ENCODE assay signal across 8 mouse cellular contexts in genomic region chr1:136017307-136017706, GRCm38 (mm10). TPM values are rescaled to one million over a fixed set of nuclear protein-coding genes. Genes with fewer than 3 reads are reported as not detected.
DNase-seq lines count a peak whose midpoint lies in the region; ATAC-seq and TF ChIP-seq lines count a peak whose summit lies in the region.

No protein-coding gene starts in this region.

- H3K27me3 ChIP-seq in testis, adult 2 months (ENCODE audit: control insufficient read depth, insufficient read depth, low read length): no peaks in the 10 kb centered on the region
- H3K27me3 ChIP-seq in forebrain, embryonic 14.5 days (replicated peaks; ENCODE audit: control insufficient read depth, insufficient read depth, low read length): no peaks in the 10 kb centered on the region
- H3K27me3 ChIP-seq in liver, embryonic 12.5 days (replicated peaks): no peaks in the 10 kb centered on the region
- no peaks in the 10 kb centered on the region for H3K27me3 ChIP-seq in stomach, postnatal 0 days (ENCODE audit: control insufficient read depth, insufficient read depth, low read length)

- DNase-seq in testis, postnatal 10 days (ENCODE audit: low spot score): no peak
- DNase-seq in forebrain, embryonic 14.5 days (ENCODE audit: low spot score): no peak
- no peak for DNase-seq in stomach, postnatal 0 days (ENCODE audit: low spot score)
- no peak for DNase-seq in urinary bladder, postnatal 4 days (ENCODE audit: low spot score in 2 of 2)
- no peak for DNase-seq in spleen, adult 12 weeks (ENCODE audit: low spot score)
- no peak for DNase-seq in frontal cortex, postnatal 10 days (ENCODE audit: low spot score in 2 of 2)

- H3K9ac ChIP-seq in forebrain, embryonic 14.5 days (ENCODE audit: low read length): no peak overlapping the region
- peak overlapping the region; percentile 94 for H3K9ac ChIP-seq in liver, embryonic 12.5 days
- H3K9ac ChIP-seq in stomach, postnatal 0 days (ENCODE audit: low read length): no peak overlapping the region

- H3K36me3 ChIP-seq in testis, adult 2 months (ENCODE audit: control insufficient read depth, insufficient read depth, low read length): no peaks in the 10 kb centered on the region
- H3K36me3 ChIP-seq in forebrain, embryonic 14.5 days (ENCODE audit: control insufficient read depth, insufficient read depth, low read length): peaks cover 19% of the 10 kb centered on the region
- H3K36me3 ChIP-seq in liver, embryonic 12.5 days: peaks cover 31% of the 10 kb centered on the region
- H3K36me3 ChIP-seq in stomach, postnatal 0 days (ENCODE audit: control insufficient read depth, insufficient read depth, low read length): peaks cover 2% of the 10 kb centered on the region; the same call in 1 of the 2 replicates

- H3K4me1 ChIP-seq in testis, adult 2 months (ENCODE audit: control insufficient read depth, insufficient read depth, low read length): peaks cover 11% of the 10 kb centered on the region
- peaks cover 13% of the 10 kb centered on the region for H3K4me1 ChIP-seq in forebrain, embryonic 14.5 days (ENCODE audit: control insufficient read depth, insufficient read depth, low read length)
- H3K4me1 ChIP-seq in liver, embryonic 12.5 days: peaks cover 67% of the 10 kb centered on the region
- H3K4me1 ChIP-seq in stomach, postnatal 0 days (replicated peaks; ENCODE audit: control insufficient read depth, insufficient read depth): no peaks in the 10 kb centered on the region

- TF ChIP-seq EP300 in stomach, postnatal 0 days (optimal IDR thresholded peaks at IDR 0.05): no peak

- H3K4me3 ChIP-seq in testis, adult 2 months (ENCODE audit: control insufficient read depth, low read depth, low read length): peak overlapping the region; percentile 45
- 0 out of 2 replicates have a peak overlapping the region, but pooled peaks have one; percentile 86 for H3K4me3 ChIP-seq in forebrain, embryonic 14.5 days (ENCODE audit: low read depth, low read length)
- H3K4me3 ChIP-seq in liver, embryonic 12.5 days: peak overlapping the region; percentile 96
- peak overlapping the region; percentile 88 for H3K4me3 ChIP-seq in stomach, postnatal 0 days (ENCODE audit: low read depth, low read length)

- TF ChIP-seq POLR2A in testis, adult 2 months (IDR thresholded peaks at IDR 0.05; ENCODE audit: control insufficient read depth, low read depth, low read length): no peak

- H3K27ac ChIP-seq in testis, adult 2 months (ENCODE audit: control insufficient read depth, insufficient read depth, low read depth, low read length): no peak overlapping the region
- 0 out of 2 replicates have a peak overlapping the region, but pooled peaks have one; percentile 6 for H3K27ac ChIP-seq in forebrain, embryonic 14.5 days (ENCODE audit: low read depth, low read length)
- H3K27ac ChIP-seq in liver, embryonic 12.5 days: peak overlapping the region; percentile 94
- no peak overlapping the region for H3K27ac ChIP-seq in stomach, postnatal 0 days (replicated peaks)

- ATAC-seq in forebrain, embryonic 14.5 days: peak; percentile 30
- no peak for ATAC-seq in liver, embryonic 12.5 days
- ATAC-seq in stomach, postnatal 0 days (ENCODE audit: low FRiP score, low TSS enrichment): 0 out of 2 replicates have a peak, but pooled peaks have one; percentile 10

- WGBS in forebrain, embryonic 14.5 days: 73% methylated on average over 2 of the region's 2 CpGs
- 80% methylated on average over 2 of the region's 2 CpGs for WGBS in liver, embryonic 12.5 days (ENCODE audit: insufficient replicate concordance)
- 86% methylated on average over 2 of the region's 2 CpGs for WGBS in stomach, postnatal 0 days

- H3K4me2 ChIP-seq in forebrain, embryonic 14.5 days (ENCODE audit: low read length): peak overlapping the region; percentile 23; the same call in 1 of the 2 replicates
- H3K4me2 ChIP-seq in liver, embryonic 12.5 days: peak overlapping the region; percentile 91
- H3K4me2 ChIP-seq in stomach, postnatal 0 days (replicated peaks; ENCODE audit: low read depth): peak overlapping the region; percentile 98; the same call in 1 of the 2 replicates

- TF ChIP-seq CTCF in testis, adult 2 months (IDR thresholded peaks at IDR 0.05; ENCODE audit: control insufficient read depth, insufficient read depth, insufficient replicate concordance, low read depth, low read length): no peak
- no peak for TF ChIP-seq CTCF in stomach, postnatal 0 days (IDR thresholded peaks at IDR 0.05; ENCODE audit: low read depth)

- no peaks in the 10 kb centered on the region for H3K9me3 ChIP-seq in forebrain, embryonic 14.5 days (replicated peaks; ENCODE audit: control insufficient read depth, low read length)
- no peaks in the 10 kb centered on the region for H3K9me3 ChIP-seq in liver, embryonic 12.5 days (replicated peaks)
- H3K9me3 ChIP-seq in stomach, postnatal 0 days (ENCODE audit: control insufficient read depth, low read length): no peaks in the 10 kb centered on the region

RNA-seq across cellular contexts. Expression of gene Tmem9, which starts 9.4 kb away (rescaled TPM):
- polyA plus RNA-seq in testis, adult 2 months (2012; rRNA removed): 22.5 and 22.6 TPM in 2 replicates
- polyA plus RNA-seq in forebrain, embryonic 14.5 days (2014; fragmentation: Nextera tagmentation; extraction: Ambion mirVana): 129 and 143 TPM in 2 replicates
- polyA plus RNA-seq in liver, embryonic 12.5 days (2016; fragmentation: Nextera tagmentation; extraction: Ambion mirVana): 95.0 and 103 TPM in 2 replicates
- 65.9 and 66.1 TPM in 2 replicates for polyA plus RNA-seq in stomach, postnatal 0 days (2015; fragmentation: Nextera tagmentation; extraction: Ambion mirVana)

RNA-seq across cellular contexts. Expression of gene Igfn1, which starts 11.2 kb away (rescaled TPM):
- polyA plus RNA-seq in testis, adult 2 months (2012; rRNA removed): 0.79 TPM in 2 replicates
- not detected in 2 replicates for polyA plus RNA-seq in forebrain, embryonic 14.5 days (2014; fragmentation: Nextera tagmentation; extraction: Ambion mirVana)
- polyA plus RNA-seq in liver, embryonic 12.5 days (2016; fragmentation: Nextera tagmentation; extraction: Ambion mirVana): not detected in 2 replicates
- polyA plus RNA-seq in stomach, postnatal 0 days (2015; fragmentation: Nextera tagmentation; extraction: Ambion mirVana): 0.02 and 0.04 TPM in 2 replicates

RNA-seq across cellular contexts. Expression of gene Ascl5, which starts 33.3 kb away (rescaled TPM):
- not detected in 2 replicates for polyA plus RNA-seq in testis, adult 2 months (2012; rRNA removed)
- not detected in 2 replicates for polyA plus RNA-seq in forebrain, embryonic 14.5 days (2014; fragmentation: Nextera tagmentation; extraction: Ambion mirVana)
- not detected in 2 replicates for polyA plus RNA-seq in liver, embryonic 12.5 days (2016; fragmentation: Nextera tagmentation; extraction: Ambion mirVana)
- polyA plus RNA-seq in stomach, postnatal 0 days (2015; fragmentation: Nextera tagmentation; extraction: Ambion mirVana): 0.18 TPM in 1 of 2 replicates, not detected in the other

RNA-seq across cellular contexts. Expression of gene Cacna1s, which starts 35.2 kb away (rescaled TPM):
- 16.5 and 19.4 TPM in 2 replicates for polyA plus RNA-seq in testis, adult 2 months (2012; rRNA removed)
- 0.08 and 0.46 TPM in 2 replicates for polyA plus RNA-seq in forebrain, embryonic 14.5 days (2014; fragmentation: Nextera tagmentation; extraction: Ambion mirVana)
- polyA plus RNA-seq in liver, embryonic 12.5 days (2016; fragmentation: Nextera tagmentation; extraction: Ambion mirVana): 0.08 and 0.20 TPM in 2 replicates
- polyA plus RNA-seq in stomach, postnatal 0 days (2015; fragmentation: Nextera tagmentation; extraction: Ambion mirVana): 0.18 TPM in 1 of 2 replicates, not detected in the other

Comparison
In these comparisons a context has a peak if more than half of its experiments do, and no peak if none do; other contexts are left out.
1. H3K27ac ChIP-seq: peak in forebrain, embryonic 14.5 days (single experiment) and liver, embryonic 12.5 days (single experiment); none in testis, adult 2 months (single experiment) and stomach, postnatal 0 days (single experiment).
2. H3K4me3 ChIP-seq: peak in every context shown above with its lines; median percentile 96 in liver, embryonic 12.5 days; 88 in stomach, postnatal 0 days; 86 in forebrain, embryonic 14.5 days; 45 in testis, adult 2 months.
3. H3K4me2 ChIP-seq: peak in every context shown above with its lines; median percentile 98 in stomach, postnatal 0 days; 91 in liver, embryonic 12.5 days; 23 in forebrain, embryonic 14.5 days.